Mouse (Mus musculus): ENCODE results near the gene Ebf4. TPM values are rescaled to one million over a fixed set of nuclear protein-coding genes. Genes with fewer than 3 reads are reported as not detected.
"Not testable (repeated sequence)": the region's sequence is repeated elsewhere in the genome, so short reads cannot be mapped to it uniquely, and the experiment has no call there.

Ebf4 gene
- polyA plus RNA-seq, 1 experiment from 2014 or later, result 4.3 TPM

DNA sequence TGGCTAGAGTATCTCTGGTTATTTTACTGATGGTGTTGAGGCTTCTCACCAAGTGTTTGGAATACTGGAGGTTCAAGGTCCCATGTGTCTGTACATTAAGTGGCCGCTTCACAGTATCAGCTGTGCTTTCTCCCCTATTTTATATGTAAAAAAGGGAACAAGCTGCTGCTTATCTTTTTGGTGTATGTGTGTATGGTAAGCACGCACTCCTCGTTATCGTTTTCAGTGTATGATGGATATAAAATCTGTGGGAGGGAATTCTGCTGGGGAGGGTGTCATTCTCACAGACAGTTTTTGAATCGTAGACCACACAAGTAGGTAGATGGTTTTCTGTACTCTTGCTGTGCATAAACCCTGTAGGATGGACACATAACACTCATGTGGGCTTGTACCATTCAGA is 62.6 kb downstream of the Ebf4 start:
- ATAC-seq (ENCODE audit: low FRiP score, low read depth), result no peak
- 91% methylated on average over 5 of the region's 5 CpGs for WGBS
- peaks cover 38% of the 10 kb centered on the region for H3K27me3 ChIP-seq (replicated peaks)
- H3K9me3 ChIP-seq, result no peaks in the 10 kb centered on the region
- H3K36me3 ChIP-seq, result no peaks in the 10 kb centered on the region
- no peak overlapping the region for H3K9ac ChIP-seq
- H3K27ac ChIP-seq, result no peak overlapping the region
- H3K4me2 ChIP-seq (replicated peaks), result no peak overlapping the region
- H3K4me1 ChIP-seq, result peaks cover 10% of the 10 kb centered on the region; the same call in 1 of the 2 replicates
- no peak overlapping the region for H3K4me3 ChIP-seq

DNA sequence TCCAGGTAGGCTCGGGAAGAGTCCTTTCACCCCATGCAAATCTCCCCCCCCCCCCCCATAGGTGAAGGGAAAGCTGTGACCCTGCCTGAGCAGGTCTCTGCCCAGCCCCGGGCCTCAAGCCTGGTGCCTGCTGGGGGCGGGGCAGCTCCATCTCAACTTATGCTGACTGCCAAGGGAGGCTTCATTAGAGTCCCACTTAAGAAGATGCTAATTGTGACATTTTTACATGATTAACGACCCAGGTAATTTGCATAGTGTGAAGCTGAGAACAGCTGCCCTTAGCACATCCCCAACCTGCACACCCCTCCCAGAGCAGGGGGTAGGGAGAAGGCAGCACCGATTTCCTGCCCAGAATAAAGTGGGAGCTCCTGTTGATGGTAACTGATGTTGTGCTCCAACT is 63.9 kb downstream of the Ebf4 start:
- Histone ChIP-seq H3K4me2 (replicated peaks) (no peak overlapping the region), H3K36me3 (no peaks in the 10 kb centered on the region), H3K4me1 (peaks cover 10% of the 10 kb centered on the region; the same call in 1 of the 2 replicates), H3K9me3 (no peaks in the 10 kb centered on the region), H3K9ac (no peak overlapping the region), H3K4me3 (no peak overlapping the region), H3K27ac (no peak overlapping the region), H3K27me3 (replicated peaks) (peaks cover 51% of the 10 kb centered on the region)
- WGBS, result 23% methylated on average over 5 of the region's 5 CpGs
- no peak for ATAC-seq (ENCODE audit: low FRiP score, low read depth)

DNA sequence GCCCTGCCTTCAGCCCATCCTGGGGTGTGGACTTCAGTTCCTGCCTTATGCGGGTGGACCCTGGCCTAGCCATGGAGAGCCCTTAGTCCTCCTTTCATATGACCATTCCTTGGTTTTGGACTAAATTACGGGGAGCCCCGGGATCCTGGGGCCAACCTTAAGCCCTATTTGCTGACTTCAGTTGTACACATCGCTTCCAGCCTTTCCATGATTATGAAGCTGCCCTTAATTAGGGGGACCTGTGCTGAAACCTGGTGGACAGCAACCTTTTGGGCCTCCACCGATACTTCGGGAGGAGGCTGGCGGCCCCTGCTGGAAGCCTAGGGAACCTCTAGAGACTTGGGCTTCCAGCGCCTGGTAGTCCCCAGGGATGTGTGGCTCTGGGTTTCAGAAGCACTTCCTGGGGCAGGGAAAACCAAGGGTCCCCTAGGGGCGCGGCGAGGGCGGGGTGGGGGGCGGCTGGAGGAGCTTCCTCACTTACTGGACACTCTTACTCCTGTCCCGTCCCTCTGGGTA is 67.6 kb downstream of the Ebf4 start:
- Histone ChIP-seq H3K27me3 (replicated peaks) (peaks cover 53% of the 10 kb centered on the region), H3K4me1 (peaks cover 16% of the 10 kb centered on the region; the same call in 1 of the 2 replicates), H3K4me2 (replicated peaks) (no peak overlapping the region), H3K4me3 (no peak overlapping the region), H3K9ac (no peak overlapping the region), H3K36me3 (no peaks in the 10 kb centered on the region), H3K9me3 (no peaks in the 10 kb centered on the region), H3K27ac (no peak overlapping the region)
- WGBS, result 4% methylated on average over 14 of the region's 14 CpGs
- 0 out of 2 replicates have a peak, but pooled peaks have one; percentile 37 for ATAC-seq (ENCODE audit: low FRiP score, low read depth)

DNA sequence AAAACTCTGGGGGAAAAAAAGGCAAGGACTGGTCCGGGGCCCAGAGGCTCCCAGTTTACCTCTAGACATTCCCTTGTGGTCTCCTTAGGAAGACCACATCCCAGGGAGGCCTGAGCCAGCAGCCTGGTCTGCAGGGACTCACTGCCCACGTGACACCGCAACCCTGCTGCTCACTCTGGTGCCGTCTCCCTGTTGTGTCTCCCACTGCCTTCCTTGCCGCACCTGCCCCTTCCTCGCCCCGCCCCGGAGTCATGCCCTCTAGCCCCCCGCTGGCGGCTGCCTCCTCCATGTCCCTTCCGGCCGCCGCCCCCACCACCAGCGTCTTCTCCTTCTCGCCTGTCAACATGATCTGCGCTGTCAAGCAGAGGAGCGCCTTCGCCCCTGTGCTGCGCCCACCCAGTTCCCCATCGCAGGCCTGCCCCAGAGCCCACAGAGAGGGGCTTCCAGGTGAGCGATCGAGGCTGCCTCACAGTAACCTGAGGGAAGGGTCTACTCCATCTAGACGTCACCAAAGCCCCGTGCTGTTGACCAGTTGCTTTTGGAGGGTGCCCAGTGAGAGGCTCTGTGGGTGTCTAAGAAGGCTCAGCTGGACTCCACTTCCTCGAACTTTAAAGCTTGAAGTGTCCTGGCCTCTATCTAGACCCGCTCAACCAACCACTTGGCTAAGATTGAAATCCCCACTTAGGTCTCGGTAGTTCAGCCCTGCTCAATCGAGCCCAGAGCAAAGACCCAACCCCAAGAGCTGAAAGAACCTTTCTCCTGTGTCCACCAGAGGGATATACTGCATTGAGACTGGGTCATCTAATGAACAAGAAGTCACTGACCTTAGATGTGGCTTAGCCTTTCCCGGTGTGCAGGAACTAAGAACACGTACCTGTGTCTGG is 70.5 kb downstream of the Ebf4 start:
- H3K9ac ChIP-seq, result 0 out of 2 replicates have a peak overlapping the region, but pooled peaks have one; percentile 14
- no peaks in the 10 kb centered on the region for H3K36me3 ChIP-seq
- WGBS, result 9% methylated on average over 30 of the region's 30 CpGs
- H3K27ac ChIP-seq, result no peak overlapping the region
- H3K27me3 ChIP-seq (replicated peaks), result peaks cover 36% of the 10 kb centered on the region
- no peaks in the 10 kb centered on the region for H3K9me3 ChIP-seq
- ATAC-seq (ENCODE audit: low FRiP score, low read depth), result peak; percentile 25; the same call in 1 of the 2 replicates
- peak overlapping the region; percentile 58 for H3K4me2 ChIP-seq (replicated peaks)
- peaks cover 16% of the 10 kb centered on the region; the same call in 1 of the 2 replicates for H3K4me1 ChIP-seq
- peak overlapping the region; percentile 16; the same call in 1 of the 2 replicates for H3K4me3 ChIP-seq

DNA sequence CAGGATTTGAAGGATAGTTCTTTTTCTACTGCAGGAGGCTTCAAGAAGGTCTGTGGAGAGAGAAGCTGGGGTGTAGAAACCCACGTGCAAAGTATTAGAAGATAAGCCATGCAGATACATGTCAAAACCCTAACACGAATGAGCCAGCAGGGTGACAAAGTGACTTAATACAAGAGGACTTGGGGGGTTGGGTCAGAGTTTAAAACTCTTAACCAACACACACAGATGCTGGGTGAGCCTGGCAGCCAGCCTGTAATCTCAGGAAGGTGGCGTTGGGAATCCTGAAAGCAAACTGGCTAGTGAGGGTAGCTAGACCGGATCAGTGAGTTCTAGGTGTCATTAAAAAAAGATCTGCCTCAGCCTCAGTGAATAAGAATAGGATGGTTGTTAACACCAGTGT is 72.4 kb downstream of the Ebf4 start:
- Histone ChIP-seq H3K9me3 (no peaks in the 10 kb centered on the region), H3K9ac (no peak overlapping the region), H3K4me3 (no peak overlapping the region), H3K27ac (no peak overlapping the region), H3K36me3 (no peaks in the 10 kb centered on the region), H3K4me1 (peaks cover 7% of the 10 kb centered on the region; the same call in 1 of the 2 replicates), H3K4me2 (replicated peaks) (no peak overlapping the region), H3K27me3 (replicated peaks) (peaks cover 17% of the 10 kb centered on the region)
- ATAC-seq (ENCODE audit: low FRiP score, low read depth), result no peak
- 72% methylated on average over 4 of the region's 4 CpGs for WGBS

DNA sequence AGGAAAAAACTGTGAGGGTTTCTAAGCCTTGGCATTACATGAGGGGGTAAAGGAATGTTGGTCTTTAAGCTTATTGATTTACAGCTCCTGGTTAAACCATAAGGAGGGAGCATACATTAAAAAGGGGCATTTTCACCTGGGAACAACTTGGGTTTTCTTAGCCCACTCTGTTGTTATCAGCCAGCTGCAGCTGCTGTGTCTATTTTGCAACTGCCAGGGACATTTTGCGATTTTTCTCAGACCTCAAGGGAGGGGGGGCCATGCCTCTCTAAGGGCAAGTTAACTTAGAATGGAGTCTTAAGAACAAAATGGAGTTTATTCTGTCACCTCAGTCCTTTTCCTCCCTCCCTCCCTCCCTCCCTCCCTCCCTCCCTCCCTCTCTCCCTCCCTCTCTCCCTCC is 78.1 kb downstream of the Ebf4 start:
- not testable (repeated sequence) for H3K4me2 ChIP-seq (replicated peaks); ATAC-seq (ENCODE audit: low FRiP score, low read depth); H3K27me3 ChIP-seq (replicated peaks); H3K9ac ChIP-seq; H3K4me1 ChIP-seq; H3K36me3 ChIP-seq; H3K9me3 ChIP-seq; H3K27ac ChIP-seq; H3K4me3 ChIP-seq
- WGBS, result 50% methylated on average over 1 of the region's 1 CpGs

DNA sequence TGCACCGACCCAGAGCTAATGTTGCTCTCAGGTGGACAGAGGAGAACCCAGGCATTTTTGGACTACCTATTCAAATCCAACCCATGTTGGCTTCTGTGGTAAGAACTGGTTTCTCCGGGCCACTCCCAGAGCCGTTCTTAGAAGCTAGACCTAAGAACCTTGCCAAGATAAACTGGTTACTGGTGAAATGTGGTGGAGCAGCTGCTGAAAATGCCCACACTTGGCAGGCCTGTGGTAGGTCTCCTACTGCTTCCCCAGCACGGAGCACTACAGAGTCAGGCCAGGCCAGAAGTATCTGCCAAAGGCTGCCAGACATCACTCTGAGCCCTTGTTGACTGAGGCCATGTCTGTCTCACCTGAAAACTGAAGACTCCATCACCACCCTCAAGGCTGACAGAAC is 80.0 kb downstream of the Ebf4 start:
- H3K4me1 ChIP-seq, result no peaks in the 10 kb centered on the region
- ATAC-seq (ENCODE audit: low FRiP score, low read depth), result no peak
- 85% methylated on average over 4 of the region's 4 CpGs for WGBS
- no peak overlapping the region for H3K4me2 ChIP-seq (replicated peaks)
- H3K9me3 ChIP-seq, result no peaks in the 10 kb centered on the region
- H3K9ac ChIP-seq, result no peak overlapping the region
- H3K36me3 ChIP-seq, result no peaks in the 10 kb centered on the region
- H3K4me3 ChIP-seq, result no peak overlapping the region
- no peaks in the 10 kb centered on the region for H3K27me3 ChIP-seq (replicated peaks)
- H3K27ac ChIP-seq, result no peak overlapping the region

DNA sequence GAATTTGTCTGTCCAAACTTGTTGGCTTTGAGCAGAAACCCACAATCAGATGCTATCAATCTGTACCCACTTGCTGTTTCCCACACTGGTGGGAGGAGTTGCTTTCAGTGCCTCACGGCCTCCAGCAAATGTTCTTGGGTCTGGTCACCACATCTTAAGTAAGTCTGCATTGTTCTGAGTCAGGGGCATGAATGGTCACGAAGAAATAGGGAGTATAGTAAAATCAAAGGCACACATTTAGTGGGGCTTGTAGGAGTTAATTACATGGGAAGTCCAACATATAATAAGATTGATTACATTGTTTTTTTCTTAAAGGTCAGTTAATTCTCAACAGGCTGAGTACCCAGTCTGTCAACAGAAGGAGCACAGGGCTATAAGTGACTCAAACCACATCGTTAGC is 88.2 kb downstream of the Ebf4 start:
- Histone ChIP-seq H3K9me3 (no peaks in the 10 kb centered on the region), H3K4me1 (no peaks in the 10 kb centered on the region), H3K27ac (no peak overlapping the region), H3K4me2 (replicated peaks) (no peak overlapping the region), H3K4me3 (no peak overlapping the region), H3K36me3 (no peaks in the 10 kb centered on the region), H3K9ac (no peak overlapping the region), H3K27me3 (replicated peaks) (no peaks in the 10 kb centered on the region)
- 42% methylated on average over 3 of the region's 3 CpGs for WGBS
- no peak for ATAC-seq (ENCODE audit: low FRiP score, low read depth)

DNA sequence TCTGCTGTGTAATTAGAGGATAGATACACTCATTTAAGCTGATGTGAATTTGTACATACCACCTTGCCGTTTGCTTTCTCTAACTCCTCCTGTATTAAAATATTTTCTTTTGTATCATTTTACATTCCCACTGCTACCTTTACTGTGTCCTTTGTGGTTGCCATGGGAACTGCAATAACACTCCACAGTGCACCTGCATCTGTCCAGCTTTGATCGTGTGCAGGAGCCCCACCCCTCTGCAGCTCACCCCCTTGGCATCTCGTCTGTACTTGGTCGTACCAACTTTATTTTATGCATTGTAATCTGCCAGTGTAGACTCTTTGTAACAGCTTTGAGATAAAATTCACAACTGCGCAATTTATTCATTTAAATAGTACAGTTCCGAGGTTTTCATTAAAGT is 88.9 kb downstream of the Ebf4 start:
- H3K36me3 ChIP-seq, result no peaks in the 10 kb centered on the region
- 76% methylated on average over 6 of the region's 6 CpGs for WGBS
- no peak for ATAC-seq (ENCODE audit: low FRiP score, low read depth)
- no peaks in the 10 kb centered on the region for H3K4me1 ChIP-seq
- no peak overlapping the region for H3K27ac ChIP-seq
- no peaks in the 10 kb centered on the region for H3K27me3 ChIP-seq (replicated peaks)
- H3K9ac ChIP-seq, result no peak overlapping the region
- H3K4me2 ChIP-seq (replicated peaks), result no peak overlapping the region
- no peaks in the 10 kb centered on the region for H3K9me3 ChIP-seq
- no peak overlapping the region for H3K4me3 ChIP-seq

DNA sequence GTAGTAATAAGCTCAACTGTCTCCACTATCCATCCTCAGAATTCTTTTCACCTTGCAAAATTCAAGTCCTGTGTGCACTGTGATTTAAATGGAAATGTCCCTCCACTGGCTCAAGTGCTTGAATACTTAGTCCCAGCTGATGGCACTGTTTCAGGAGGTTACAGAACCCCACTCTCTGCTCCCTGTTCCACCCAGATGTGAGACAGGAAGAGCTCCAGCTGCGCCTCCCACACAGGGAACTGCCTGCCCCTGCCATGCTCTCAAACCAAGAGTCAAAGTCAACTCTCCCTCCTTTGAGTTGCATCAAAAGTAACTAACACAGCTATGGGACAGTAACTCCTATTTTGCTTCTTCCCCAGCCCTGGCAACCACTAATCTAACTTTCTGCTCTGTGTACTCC is 91.2 kb downstream of the Ebf4 start:
- WGBS, result 67% methylated on average over 1 of the region's 1 CpGs
- Histone ChIP-seq H3K4me1 (no peaks in the 10 kb centered on the region), H3K27ac (no peak overlapping the region), H3K9ac (no peak overlapping the region), H3K9me3 (no peaks in the 10 kb centered on the region), H3K27me3 (replicated peaks) (no peaks in the 10 kb centered on the region), H3K36me3 (peaks cover 4% of the 10 kb centered on the region; the same call in 1 of the 2 replicates), H3K4me2 (replicated peaks) (no peak overlapping the region), H3K4me3 (no peak overlapping the region)
- ATAC-seq (ENCODE audit: low FRiP score, low read depth), result no peak

DNA sequence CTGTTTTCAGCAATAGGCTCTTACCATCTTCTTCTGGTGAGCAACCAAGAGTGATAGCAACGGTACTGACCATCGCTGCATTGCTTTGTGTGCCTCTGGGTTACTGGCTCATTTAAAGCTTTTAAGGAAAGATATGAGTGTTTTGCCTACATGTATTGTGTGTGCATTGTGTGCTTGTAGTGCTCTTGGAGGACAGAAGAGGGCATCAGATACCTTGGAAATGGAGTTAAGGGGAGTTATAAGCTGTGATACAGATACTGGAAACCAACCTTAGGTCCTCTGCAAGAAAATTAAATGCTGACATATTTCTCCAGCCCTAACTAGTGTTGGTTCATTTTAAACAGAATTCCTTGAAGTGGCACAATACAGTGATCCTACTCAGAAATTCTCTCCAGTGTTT is 93.8 kb downstream of the Ebf4 start:
- 77% methylated on average over 2 of the region's 2 CpGs for WGBS

DNA sequence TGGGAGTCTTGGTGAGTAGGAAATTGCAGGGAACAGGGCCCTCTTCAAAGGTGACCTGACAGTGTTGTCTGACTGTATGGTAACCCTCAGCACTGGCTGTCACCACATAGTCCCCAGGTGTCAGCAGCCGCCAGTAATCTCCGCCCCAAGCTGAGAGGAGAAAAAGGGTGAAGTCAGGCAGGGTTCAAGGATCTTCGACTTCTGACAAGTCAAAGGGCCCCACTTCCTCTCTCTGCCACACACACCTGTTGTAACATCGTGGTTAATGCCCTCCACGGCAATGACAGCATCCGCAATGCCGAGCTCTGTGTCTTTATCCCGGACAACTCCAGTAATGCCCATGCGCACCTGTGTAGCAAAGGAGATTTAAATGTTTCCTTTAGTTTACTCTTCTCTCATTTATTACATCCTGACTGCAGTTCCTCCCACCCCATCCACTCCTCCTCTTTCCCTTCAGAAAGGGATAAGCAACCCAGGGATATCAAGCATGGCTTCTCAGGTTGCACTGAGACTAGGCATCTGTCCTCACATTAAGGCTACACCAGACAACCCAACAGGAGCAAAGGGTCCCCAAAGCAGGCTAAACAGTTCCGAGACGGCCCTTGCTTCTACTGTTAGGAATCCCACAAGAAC is 96.1 kb downstream of the Ebf4 start:
- H3K4me1 ChIP-seq, result no peaks in the 10 kb centered on the region
- H3K27me3 ChIP-seq (replicated peaks), result no peaks in the 10 kb centered on the region
- H3K9me3 ChIP-seq, result no peaks in the 10 kb centered on the region
- no peak overlapping the region for H3K27ac ChIP-seq
- ATAC-seq (ENCODE audit: low FRiP score, low read depth), result no peak
- H3K4me2 ChIP-seq (replicated peaks), result no peak overlapping the region
- no peak overlapping the region for H3K4me3 ChIP-seq
- no peak overlapping the region for H3K9ac ChIP-seq
- H3K36me3 ChIP-seq, result peaks cover 4% of the 10 kb centered on the region; the same call in 1 of the 2 replicates
- 85% methylated on average over 11 of the region's 11 CpGs for WGBS

More for the DNA sequence above, 93.8 kb downstream of the Ebf4 start:
- peaks cover 4% of the 10 kb centered on the region; the same call in 1 of the 2 replicates for H3K36me3 ChIP-seq
- no peaks in the 10 kb centered on the region for H3K4me1 ChIP-seq
- no peak overlapping the region for H3K4me2 ChIP-seq (replicated peaks)
- no peak overlapping the region for H3K27ac ChIP-seq
- ATAC-seq (ENCODE audit: low FRiP score, low read depth), result no peak
- no peaks in the 10 kb centered on the region for H3K27me3 ChIP-seq (replicated peaks)
- no peaks in the 10 kb centered on the region for H3K9me3 ChIP-seq
- no peak overlapping the region for H3K9ac ChIP-seq
- no peak overlapping the region for H3K4me3 ChIP-seq

All from neural tube, embryonic 12.5 days (tissue).